Mouse (Mus musculus) heart, postnatal 14 days (tissue): Measurements from ENCODE around the gene Mapkap1. TPM values are rescaled to one million over a fixed set of nuclear protein-coding genes. Genes with fewer than 3 reads are reported as not detected.

ENCODE experiments used
- DNase-seq, 2 experiments: peaks; one replicate each; pipeline ENCODE4 v3.0.0; 2021 to 2022
- intact Hi-C: fragments of 180-260 bp; cut with DNase I; formaldehyde crosslinking; loops from one replicate; pipeline ENCODE4 v1.15.1; 2025
- total RNA-seq, 2 experiments: library from RNA; stranded (reverse); gene quantifications; 2 replicates each; pipeline ENCODE4 v1.2.3; 2021

Mapkap1 gene
- total RNA-seq, 2 experiments from 2014 or later = 61.0 to 64.4 TPM

- DNase-seq = no peak
- intact Hi-C loops = no loop called here
Measured at GRCm38 (mm10) chr2:34668440-34669191, 262.0 kb downstream of the Mapkap1 start.

GRCm38 (mm10) chr2:34669203-34669746, 262.7 kb downstream of the Mapkap1 start:
- DNase-seq = peak in 1 of 2 experiments; percentile 21
- intact Hi-C loops = no loop called here

DNA sequence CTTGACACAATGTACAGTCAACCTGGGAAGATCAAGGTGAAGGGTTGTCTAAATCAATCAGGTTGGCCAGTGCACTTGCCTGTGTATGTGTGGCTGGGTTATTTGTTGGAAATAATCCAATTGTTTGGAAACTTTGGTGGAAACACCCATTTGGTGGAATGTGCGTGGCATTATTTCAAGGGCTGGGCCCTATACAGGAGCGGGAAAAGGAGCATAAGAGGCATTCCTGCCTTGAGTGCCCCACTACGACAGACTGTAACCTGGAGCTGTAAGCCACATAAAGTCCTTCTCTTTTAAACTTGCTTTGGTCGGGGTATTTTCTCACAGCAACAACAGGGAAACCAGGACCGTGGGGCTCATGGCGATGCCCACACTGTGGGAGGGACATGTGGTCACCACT, 263.9 kb downstream of the Mapkap1 start:
- DNase-seq = no peak
- intact Hi-C loops = loop anchor here (5.0 kb wide), 1 partner anchor 297 kb away; no protein-coding TSS in a partner anchor

DNA sequence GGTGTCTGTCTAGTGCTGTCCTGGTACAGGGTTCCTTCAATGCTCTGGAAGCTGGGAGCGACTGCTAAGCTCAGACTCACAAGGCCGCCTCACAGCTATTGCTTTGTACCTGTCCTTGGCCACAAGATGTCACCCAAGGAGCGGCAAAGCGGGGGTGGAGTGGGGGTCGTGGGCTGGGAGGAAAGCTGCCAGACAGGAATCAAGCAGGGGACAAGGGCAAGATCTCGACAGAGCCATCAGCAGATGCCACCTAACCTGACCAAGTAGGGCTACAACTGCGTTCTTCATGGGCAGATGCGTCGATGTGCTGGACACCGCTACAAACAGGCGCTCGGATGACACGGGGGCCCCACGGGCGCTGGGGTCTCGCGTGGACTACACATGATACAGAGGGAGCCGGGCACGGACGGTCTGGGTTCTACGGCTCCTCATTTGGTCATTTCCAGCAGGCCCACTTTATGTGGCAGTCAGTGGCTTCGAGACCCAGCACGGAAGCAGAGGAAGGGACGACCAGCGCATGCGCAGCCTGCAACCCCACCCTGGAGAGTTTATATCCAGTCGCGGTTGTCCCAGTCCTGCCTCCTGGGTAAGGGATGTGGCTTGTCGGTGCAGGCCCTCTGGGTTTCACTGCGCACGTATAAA, 264.9 kb downstream of the Mapkap1 start:
- intact Hi-C loops = loop anchor here (5.0 kb wide), 1 partner anchor 296 kb away; no protein-coding TSS in a partner anchor

GRCm38 (mm10) chr2:34673846-34674245, 267.3 kb downstream of the Mapkap1 start:
- intact Hi-C loops = loop anchor here (5.0 kb wide), 1 partner anchor 293 kb away; no protein-coding TSS in a partner anchor
- DNase-seq = no peak

More for the DNA sequence above, 264.9 kb downstream of the Mapkap1 start:
- DNase-seq = peak; percentile 51 to 58

Other genes starting within 250 kb of the Mapkap1 start
- gene Pbx3, start 33.6 kb upstream of the Mapkap1 start, total RNA-seq = 10 to 100 TPM; 12.2 to 14.8 TPM